Mouse (Mus musculus) olfactory bulb, adult 2 months (tissue): ENCODE measurements around the gene Ubl4a.

ENCODE experiments used
- CTCF ChIP-seq: fragments of 200-500 bp; IDR thresholded peaks from 2 replicates; pipeline ENCODE4 v1.5.1; 2012; ENCODE audit warnings: low read depth, mild to moderate bottlenecking, low read length, moderate library complexity; ENCODE audit not compliant: insufficient read depth
- POLR2A ChIP-seq: fragments of 200-500 bp; IDR thresholded peaks from 2 replicates; pipeline ENCODE4 v1.6.1; 2012; ENCODE audit warnings: mild to moderate bottlenecking, low read depth, low read length, moderate library complexity; ENCODE audit not compliant: insufficient read depth

- TF ChIP-seq POLR2A (no peak), CTCF (no peak)
Measured at GRCm38 (mm10) chrX:74384451-74384850, 11.4 kb upstream of the Ubl4a start.
